Mouse (Mus musculus): Measurements from ENCODE around the gene Cyp11a1.

GRCm38 (mm10) chr9:57990438-57991110 is 15.6 kb upstream of the Cyp11a1 start:
- TF ChIP-seq GATA1 (IDR thresholded peaks at IDR 0.05; ENCODE audit: low read length) (no peak), TAL1 (IDR thresholded peaks at IDR 0.05; ENCODE audit: low read length) (no peak)

Measured in erythroblast, embryonic 14.5 days (primary cell).